Mouse (Mus musculus): ENCODE results near the gene Eif1ad. TPM values are rescaled to one million over a fixed set of nuclear protein-coding genes. Genes with fewer than 3 reads are reported as not detected.

The Eif1ad gene
- total RNA-seq (2023), result 34.9 to 38.5 TPM (median 36.1 TPM) in 4 replicates

GRCm38 (mm10) chr19:5366175-5367052 lies at the start of gene Eif1ad:
Gene Eif1ad, plus strand, starts transcription at chr19:5366741.

GRCm38 (mm10) chr19:5335441-5335840 lies 31.1 kb upstream of the Eif1ad start, which contains the start of gene Catsper1:
Gene Catsper1, plus strand, starts transcription at chr19:5335741.

GRCm38 (mm10) chr19:5349502-5349873 lies 17.1 kb upstream of the Eif1ad start, which contains the start of gene Cst6:
Gene Cst6, minus strand, starts transcription at chr19:5349574.

GRCm38 (mm10) chr19:5367053-5367359 lies 465 bp downstream of the Eif1ad start, which contains the start of gene Banf1:
Gene Banf1, minus strand, starts transcription at chr19:5367168.

GRCm38 (mm10) chr19:5388588-5389242 lies 22.2 kb downstream of the Eif1ad start, which contains the start of gene Sart1:
Gene Sart1, minus strand, starts transcription at chr19:5388703.

GRCm38 (mm10) chr19:5402293-5402692 lies 35.8 kb downstream of the Eif1ad start, which contains the start of gene Tsga10ip:
Gene Tsga10ip, minus strand, starts transcription at chr19:5402526.

Other genes starting within 250 kb of the Eif1ad start
- gene Klc2, start 248.2 kb upstream of the Eif1ad start, total RNA-seq (2023), result 34.4 to 45.7 TPM (median 38.8 TPM) in 4 replicates
- 72.0 to 82.2 TPM (median 75.3 TPM) in 4 replicates for gene Pacs1, start 93.6 kb upstream of the Eif1ad start, total RNA-seq (2023)
- gene Sf3b2, start 71.3 kb upstream of the Eif1ad start, total RNA-seq (2023), result 307 to 329 TPM (median 311 TPM) in 4 replicates
- gene Gal3st3, start 68.4 kb upstream of the Eif1ad start, total RNA-seq (2023), result not detected in 4 replicates
- gene Catsper1, start 31.0 kb upstream of the Eif1ad start, total RNA-seq (2023), result not detected in 4 replicates
- 1.1 TPM in 1 of 4 replicates, not detected in the others for gene Cst6, start 17.2 kb upstream of the Eif1ad start, total RNA-seq (2023)
- 88.3 to 99.9 TPM (median 93.3 TPM) in 4 replicates for gene Banf1, start 427 bp downstream of the Eif1ad start, total RNA-seq (2023)
- gene Sart1, start 22.0 kb downstream of the Eif1ad start, total RNA-seq (2023), result 164 to 192 TPM (median 190 TPM) in 4 replicates
- not detected in 4 replicates for gene Tsga10ip, start 35.8 kb downstream of the Eif1ad start, total RNA-seq (2023)
- 152 to 183 TPM (median 166 TPM) in 4 replicates for gene Drap1, start 58.2 kb downstream of the Eif1ad start, total RNA-seq (2023)
- 48.5 to 56.8 TPM (median 51.1 TPM) in 4 replicates for gene AI837181, start 58.4 kb downstream of the Eif1ad start, total RNA-seq (2023)
- 0.41 to 2.4 TPM (median 1.2 TPM) in 4 replicates for gene Fosl1, start 80.8 kb downstream of the Eif1ad start, total RNA-seq (2023)
- gene Ccdc85b, start 91.2 kb downstream of the Eif1ad start, total RNA-seq (2023), result 2.5 to 3.4 TPM (median 2.8 TPM) in 4 replicates
- gene Fibp, start 93.9 kb downstream of the Eif1ad start, total RNA-seq (2023), result 71.4 to 110 TPM (median 105 TPM) in 4 replicates
- 0.92 to 2.5 TPM (median 1.4 TPM) in 4 replicates for gene Ctsw, start 101.8 kb downstream of the Eif1ad start, total RNA-seq (2023)
- gene Efemp2, start 107.2 kb downstream of the Eif1ad start, total RNA-seq (2023), result not detected in 4 replicates
- gene Mus81, start 121.7 kb downstream of the Eif1ad start, total RNA-seq (2023), result 29.5 to 38.4 TPM (median 36.3 TPM) in 4 replicates
- gene Cfl1, start 123.7 kb downstream of the Eif1ad start, total RNA-seq (2023), result 1,244 to 1,311 TPM (median 1,302 TPM) in 4 replicates
- 1.6 to 3.8 TPM (median 2.1 TPM) in 4 replicates for gene 1700020D05Rik, start 137.0 kb downstream of the Eif1ad start, total RNA-seq (2023)
- gene Snx32, start 143.8 kb downstream of the Eif1ad start, total RNA-seq (2023), result 9.1 to 11.3 TPM (median 9.6 TPM) in 4 replicates
- gene Ovol1, start 193.9 kb downstream of the Eif1ad start, total RNA-seq (2023), result not detected in 4 replicates
- gene Ap5b1, start 201.3 kb downstream of the Eif1ad start, total RNA-seq (2023), result 15.4 to 17.9 TPM (median 15.7 TPM) in 4 replicates
- gene Rnaseh2c, start 235.1 kb downstream of the Eif1ad start, total RNA-seq (2023), result 75.8 to 104 TPM (median 94.4 TPM) in 4 replicates
- gene Kat5, start 243.5 kb downstream of the Eif1ad start, total RNA-seq (2023), result 102 to 119 TPM (median 114 TPM) in 4 replicates